Mouse (Mus musculus): Measurements from ENCODE around the gene Atp2a3. TPM values are rescaled to one million over a fixed set of nuclear protein-coding genes. Genes with fewer than 3 reads are reported as not detected.

Gene Atp2a3
- polyA plus RNA-seq, 1 experiment from 2014 or later = 5.1 TPM

DNA sequence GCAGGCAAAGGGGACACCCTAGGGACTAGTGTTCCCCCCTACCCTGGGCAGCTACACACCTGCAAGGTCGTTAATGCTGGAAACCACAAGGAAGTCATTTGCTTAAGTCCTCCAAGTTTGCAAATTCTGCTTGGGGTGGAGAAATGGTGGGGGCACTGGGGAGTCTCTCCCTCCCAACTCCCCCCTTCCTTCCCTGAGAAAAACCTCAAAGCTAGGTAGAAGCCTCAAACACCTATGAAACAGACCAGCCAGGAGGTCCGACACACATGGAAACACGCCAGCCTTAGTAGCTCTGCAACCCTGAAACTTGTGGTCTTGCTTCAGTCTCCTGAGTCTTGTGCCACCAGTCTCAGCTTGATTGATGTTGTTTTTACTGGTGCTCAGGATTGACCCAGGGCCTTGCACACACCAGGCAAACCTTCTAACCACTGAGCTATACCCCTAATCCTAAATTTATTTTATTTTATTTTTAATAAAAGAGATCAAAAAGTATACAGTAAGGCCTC lies 2.9 kb downstream of the Atp2a3 start:
- Histone ChIP-seq H3K36me3 (ENCODE audit: inconsistent target) (no peaks in the 10 kb centered on the region), H3K79me2 (ENCODE audit: inconsistent target) (peaks cover 6% of the 10 kb centered on the region; the same call in 1 of the 2 replicates), H3K27ac (no peak overlapping the region), H3K4me3 (ENCODE audit: inconsistent target) (no peak overlapping the region)
- WGBS (ENCODE audit: missing documents) = 62% methylated on average over 3 of the region's 3 CpGs

DNA sequence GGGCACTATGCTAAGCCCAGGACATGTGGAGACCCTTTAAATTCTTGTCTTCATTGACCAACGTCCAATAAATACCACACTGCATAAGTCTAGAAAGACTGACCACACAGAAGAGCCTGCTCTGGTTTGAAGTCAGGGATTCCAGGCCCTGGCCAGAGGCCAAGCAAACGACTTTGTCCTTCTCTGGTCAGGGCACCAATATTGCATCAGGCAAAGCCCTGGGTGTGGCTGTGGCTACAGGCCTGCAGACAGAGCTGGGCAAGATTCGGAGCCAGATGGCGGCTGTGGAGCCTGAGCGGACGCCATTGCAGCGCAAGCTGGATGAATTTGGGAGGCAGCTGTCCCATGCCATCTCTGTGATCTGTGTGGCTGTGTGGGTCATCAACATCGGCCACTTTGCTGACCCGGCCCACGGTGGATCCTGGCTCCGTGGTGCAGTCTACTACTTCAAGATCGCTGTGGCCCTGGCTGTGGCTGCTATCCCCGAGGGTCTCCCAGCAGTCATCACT lies 14.1 kb downstream of the Atp2a3 start:
- Histone ChIP-seq H3K79me2 (ENCODE audit: inconsistent target) (no peaks in the 10 kb centered on the region), H3K4me3 (ENCODE audit: inconsistent target) (no peak overlapping the region), H3K27ac (no peak overlapping the region), H3K36me3 (ENCODE audit: inconsistent target) (peaks cover 5% of the 10 kb centered on the region; the same call in 1 of the 2 replicates)
- 92% methylated on average over 13 of the region's 13 CpGs for WGBS (ENCODE audit: missing documents)

GRCm38 (mm10) chr11:72982516-72982915 lies 21.5 kb downstream of the Atp2a3 start:
- 93% methylated on average over 7 of the region's 9 CpGs for WGBS (ENCODE audit: missing documents)
- no peak overlapping the region for H3K4me3 ChIP-seq (ENCODE audit: inconsistent target)
- H3K27ac ChIP-seq = no peak overlapping the region
- peaks cover 5% of the 10 kb centered on the region; the same call in 1 of the 2 replicates for H3K36me3 ChIP-seq (ENCODE audit: inconsistent target)
- no peaks in the 10 kb centered on the region for H3K79me2 ChIP-seq (ENCODE audit: inconsistent target)

- H3K4me3 ChIP-seq (ENCODE audit: inconsistent target) = no peak overlapping the region
- no peaks in the 10 kb centered on the region for H3K79me2 ChIP-seq (ENCODE audit: inconsistent target)
- WGBS (ENCODE audit: missing documents) = 83% methylated on average over 5 of the region's 5 CpGs
- H3K36me3 ChIP-seq (ENCODE audit: inconsistent target) = peaks cover 5% of the 10 kb centered on the region; the same call in 1 of the 2 replicates
- H3K27ac ChIP-seq = no peak overlapping the region
Measured at GRCm38 (mm10) chr11:72983283-72983682, 22.3 kb downstream of the Atp2a3 start.

DNA sequence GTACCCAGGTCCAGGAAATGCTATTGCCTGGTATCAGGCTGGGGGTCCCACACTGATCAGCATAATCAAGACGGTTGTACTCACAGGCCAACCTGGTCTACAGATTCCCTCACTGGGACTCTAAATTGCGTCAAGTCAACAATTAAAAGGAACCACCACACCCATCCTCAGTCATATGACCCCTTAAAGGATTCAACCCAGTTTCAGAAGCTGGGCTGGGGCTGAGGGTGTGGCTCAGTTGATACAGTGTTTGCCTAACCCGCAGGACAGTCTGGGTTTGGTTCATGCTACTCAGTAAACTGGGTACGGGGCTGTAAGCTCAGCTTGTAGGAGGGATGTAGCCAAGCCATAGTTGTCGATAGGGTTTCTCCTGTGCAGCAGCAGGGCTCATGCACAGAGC lies 25.8 kb downstream of the Atp2a3 start:
- no peaks in the 10 kb centered on the region for H3K79me2 ChIP-seq (ENCODE audit: inconsistent target)
- H3K27ac ChIP-seq = no peak overlapping the region
- no peaks in the 10 kb centered on the region for H3K36me3 ChIP-seq (ENCODE audit: inconsistent target)
- 82% methylated on average over 5 of the region's 5 CpGs for WGBS (ENCODE audit: missing documents)
- H3K4me3 ChIP-seq (ENCODE audit: inconsistent target) = no peak overlapping the region

DNA sequence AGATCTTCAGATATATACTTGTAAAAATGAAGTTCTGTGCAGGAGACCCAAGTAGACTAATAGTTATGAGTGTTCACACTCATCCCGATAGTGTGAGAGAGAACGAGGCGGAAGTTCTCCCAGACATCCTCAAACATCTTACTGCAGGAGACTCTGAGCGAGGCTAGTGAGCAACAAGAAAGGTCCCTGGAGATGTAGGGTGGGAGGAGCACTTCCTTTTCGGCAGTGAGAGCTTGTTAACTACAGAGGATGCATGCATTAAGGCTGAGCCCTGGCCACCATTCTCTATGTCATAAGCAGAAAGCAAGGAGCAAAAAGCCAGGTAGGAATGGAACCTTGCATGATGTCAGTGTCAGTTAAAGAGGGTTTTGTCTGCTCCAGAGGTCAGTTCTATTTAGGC lies 26.3 kb downstream of the Atp2a3 start:
- Histone ChIP-seq H3K36me3 (ENCODE audit: inconsistent target) (no peaks in the 10 kb centered on the region), H3K79me2 (ENCODE audit: inconsistent target) (no peaks in the 10 kb centered on the region), H3K4me3 (ENCODE audit: inconsistent target) (no peak overlapping the region), H3K27ac (no peak overlapping the region)
- 88% methylated on average over 5 of the region's 5 CpGs for WGBS (ENCODE audit: missing documents)

- Histone ChIP-seq H3K4me3 (ENCODE audit: inconsistent target) (no peak overlapping the region), H3K36me3 (ENCODE audit: inconsistent target) (no peaks in the 10 kb centered on the region), H3K79me2 (ENCODE audit: inconsistent target) (no peaks in the 10 kb centered on the region), H3K27ac (no peak overlapping the region)
- 71% methylated on average over 5 of the region's 5 CpGs for WGBS (ENCODE audit: missing documents)
Measured at GRCm38 (mm10) chr11:72987807-72988206, 26.8 kb downstream of the Atp2a3 start.

- Histone ChIP-seq H3K36me3 (ENCODE audit: inconsistent target) (no peaks in the 10 kb centered on the region), H3K79me2 (ENCODE audit: inconsistent target) (no peaks in the 10 kb centered on the region), H3K4me3 (ENCODE audit: inconsistent target) (no peak overlapping the region), H3K27ac (no peak overlapping the region)
- 78% methylated on average over 5 of the region's 6 CpGs for WGBS (ENCODE audit: missing documents)
Measured at GRCm38 (mm10) chr11:72989044-72989443, 28.1 kb downstream of the Atp2a3 start.

GRCm38 (mm10) chr11:72990688-72991087 lies 29.7 kb downstream of the Atp2a3 start:
- no peak overlapping the region for H3K4me3 ChIP-seq (ENCODE audit: inconsistent target)
- no peaks in the 10 kb centered on the region for H3K79me2 ChIP-seq (ENCODE audit: inconsistent target)
- WGBS (ENCODE audit: missing documents) = 93% methylated on average over 9 of the region's 9 CpGs
- no peak overlapping the region for H3K27ac ChIP-seq
- no peaks in the 10 kb centered on the region for H3K36me3 ChIP-seq (ENCODE audit: inconsistent target)

DNA sequence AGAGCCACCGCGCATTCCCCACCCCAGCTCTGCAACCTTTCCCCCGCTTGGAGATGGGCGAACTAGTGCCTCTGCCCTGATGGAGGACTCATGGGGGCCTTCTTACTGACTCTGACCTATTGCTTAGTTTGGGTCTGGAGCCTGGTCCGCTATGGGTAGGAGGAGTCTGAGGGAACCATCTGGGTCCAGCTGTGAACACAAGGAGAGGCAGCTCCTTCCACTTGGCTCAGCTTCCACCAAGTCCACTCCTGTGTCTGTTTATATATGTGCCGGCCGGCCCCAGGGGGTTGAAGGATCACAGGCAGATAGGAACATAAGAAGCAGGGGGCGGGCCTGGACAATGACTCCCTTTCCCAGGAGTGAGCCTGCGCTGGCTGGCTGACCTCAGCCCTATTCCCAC lies 31.0 kb downstream of the Atp2a3 start:
- Histone ChIP-seq H3K79me2 (ENCODE audit: inconsistent target) (no peaks in the 10 kb centered on the region), H3K27ac (no peak overlapping the region), H3K36me3 (ENCODE audit: inconsistent target) (no peaks in the 10 kb centered on the region), H3K4me3 (ENCODE audit: inconsistent target) (no peak overlapping the region)
- WGBS (ENCODE audit: missing documents) = 99% methylated on average over 7 of the region's 9 CpGs

- H3K27ac ChIP-seq = no peak overlapping the region
- H3K36me3 ChIP-seq (ENCODE audit: inconsistent target) = no peaks in the 10 kb centered on the region
- WGBS (ENCODE audit: missing documents) = 99% methylated on average over 6 of the region's 6 CpGs
- H3K79me2 ChIP-seq (ENCODE audit: inconsistent target) = no peaks in the 10 kb centered on the region
- no peak overlapping the region for H3K4me3 ChIP-seq (ENCODE audit: inconsistent target)
Measured at GRCm38 (mm10) chr11:72996346-72996745, 35.4 kb downstream of the Atp2a3 start.

DNA sequence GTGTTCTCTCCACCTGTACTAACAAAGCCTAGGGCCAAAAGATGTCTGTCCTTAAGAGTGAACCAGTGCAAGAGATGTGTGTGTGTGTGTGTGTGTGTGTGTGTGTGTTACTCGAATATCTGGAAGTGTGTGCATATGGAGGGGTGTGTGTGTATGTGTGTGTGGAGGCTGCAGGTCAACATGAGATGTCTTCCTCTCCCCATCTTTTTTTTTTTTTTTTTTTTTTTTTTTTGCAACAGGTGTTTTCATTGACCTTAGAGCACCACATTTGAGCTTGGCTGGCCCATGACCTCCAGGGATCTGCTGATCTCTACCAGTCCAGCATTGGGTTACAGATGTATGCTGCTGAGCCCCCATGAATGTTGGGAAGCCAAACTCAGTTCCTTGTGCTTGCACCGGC lies 35.8 kb downstream of the Atp2a3 start:
- no peak overlapping the region for H3K27ac ChIP-seq
- H3K36me3 ChIP-seq (ENCODE audit: inconsistent target) = no peaks in the 10 kb centered on the region
- 89% methylated on average over 1 of the region's 2 CpGs for WGBS (ENCODE audit: missing documents)
- H3K79me2 ChIP-seq (ENCODE audit: inconsistent target) = no peaks in the 10 kb centered on the region
- no peak overlapping the region for H3K4me3 ChIP-seq (ENCODE audit: inconsistent target)

DNA sequence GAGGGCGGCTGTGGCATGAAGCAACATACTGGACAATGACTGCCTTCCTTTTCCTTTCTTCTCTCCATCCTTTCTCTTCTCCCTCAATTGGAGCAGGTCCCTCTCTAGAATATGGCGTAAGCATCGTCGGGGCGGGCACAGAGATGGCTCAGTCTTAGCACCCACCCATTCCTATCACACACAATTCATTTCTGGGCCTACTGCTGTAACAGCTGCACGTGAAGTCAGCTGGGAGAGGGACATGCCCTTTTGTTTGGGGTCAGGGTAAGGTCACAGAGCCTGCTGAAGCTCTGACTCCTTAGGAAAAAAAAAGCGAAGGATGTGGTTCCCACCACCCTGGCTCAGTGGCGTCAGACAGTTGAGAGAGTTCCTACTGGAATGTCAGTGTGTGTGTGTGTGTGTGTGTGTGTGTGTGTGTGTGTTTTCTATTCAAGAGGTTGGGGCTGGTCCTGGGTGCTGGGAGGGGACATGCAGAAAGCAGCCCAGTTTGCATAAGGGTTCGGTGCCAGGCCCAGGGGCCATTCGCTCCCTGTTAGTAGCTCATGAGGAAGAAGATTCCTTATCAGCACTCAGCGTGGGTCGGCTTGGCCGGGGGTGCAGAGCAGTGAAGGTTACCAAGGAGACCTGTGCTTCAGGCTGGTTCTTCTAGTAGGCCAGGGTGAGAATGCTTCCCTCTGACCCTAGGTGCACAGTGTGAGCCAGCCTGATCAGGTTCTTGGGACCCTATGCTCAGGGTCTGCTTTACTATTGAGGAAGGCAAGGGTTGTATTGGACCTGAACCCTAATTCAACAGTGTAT lies 36.8 kb downstream of the Atp2a3 start:
- no peaks in the 10 kb centered on the region for H3K36me3 ChIP-seq (ENCODE audit: inconsistent target)
- 68% methylated on average over 8 of the region's 13 CpGs for WGBS (ENCODE audit: missing documents)
- no peaks in the 10 kb centered on the region for H3K79me2 ChIP-seq (ENCODE audit: inconsistent target)
- H3K27ac ChIP-seq = no peak overlapping the region
- H3K4me3 ChIP-seq (ENCODE audit: inconsistent target) = no peak overlapping the region

DNA sequence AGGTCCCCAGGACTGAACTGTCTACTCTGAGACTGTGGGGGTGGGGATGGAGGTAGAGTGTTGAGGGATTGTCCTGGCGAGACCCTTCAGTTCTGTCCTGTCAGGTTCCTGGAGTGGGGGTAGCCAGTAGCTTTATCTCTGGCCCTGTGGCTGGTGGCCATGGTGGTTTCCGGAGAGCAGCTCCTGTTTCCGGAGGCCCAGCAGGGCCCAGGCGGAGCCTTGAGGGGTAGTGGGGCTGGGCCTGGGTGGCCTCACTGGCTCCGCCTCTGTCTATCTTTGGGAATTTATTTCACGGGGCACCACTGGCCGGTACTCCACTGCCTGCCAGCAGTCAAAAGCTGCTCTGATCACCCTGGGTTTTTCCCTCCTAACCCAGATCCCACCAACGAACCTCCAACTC lies 37.8 kb downstream of the Atp2a3 start, which contains the start of gene P2rx1:
P2rx1 (plus strand) TSS at position 333 of the 400 bp plus-strand sequence.
- H3K4me3 ChIP-seq (ENCODE audit: inconsistent target) = no peak within 1 kb of the TSS
- H3K36me3 ChIP-seq (ENCODE audit: inconsistent target) = no peaks in the 10 kb centered on the region
- 16% methylated on average over 8 of the region's 8 CpGs for WGBS (ENCODE audit: missing documents)
- H3K27ac ChIP-seq = peak within 1 kb of the TSS; percentile 32
- H3K79me2 ChIP-seq (ENCODE audit: inconsistent target) = no peaks in the 10 kb centered on the region

GRCm38 (mm10) chr11:73001029-73001428 lies 40.1 kb downstream of the Atp2a3 start:
- 23% methylated on average over 5 of the region's 6 CpGs for WGBS (ENCODE audit: missing documents)
- no peak overlapping the region for H3K4me3 ChIP-seq (ENCODE audit: inconsistent target)
- H3K36me3 ChIP-seq (ENCODE audit: inconsistent target) = no peaks in the 10 kb centered on the region
- no peaks in the 10 kb centered on the region for H3K79me2 ChIP-seq (ENCODE audit: inconsistent target)
- H3K27ac ChIP-seq = no peak overlapping the region

Data from macrophage (primary cell).